Mouse (Mus musculus) olfactory bulb, adult 2 months (tissue): ENCODE results near the gene Slc27a4.

Experiments used
- CTCF ChIP-seq: fragments of 200-500 bp; IDR thresholded peaks from 2 replicates; pipeline ENCODE4 v1.5.1; 2012; ENCODE audit warnings: low read depth, mild to moderate bottlenecking, low read length, moderate library complexity; ENCODE audit not compliant: insufficient read depth
- POLR2A ChIP-seq: fragments of 200-500 bp; IDR thresholded peaks from 2 replicates; pipeline ENCODE4 v1.6.1; 2012; ENCODE audit warnings: mild to moderate bottlenecking, low read depth, low read length, moderate library complexity; ENCODE audit not compliant: insufficient read depth

- TF ChIP-seq POLR2A (no peak), CTCF (no peak)
These were observed 25.2 kb downstream of the Slc27a4 start for GRCm38 (mm10) chr2:29827709-29828024.
